Mouse (Mus musculus): Measurements from ENCODE around the gene H2-Aa. TPM values are rescaled to one million over a fixed set of nuclear protein-coding genes. Genes with fewer than 3 reads are reported as not detected.

H2-Aa gene
- total RNA-seq (2023), result 18.1 and 28.1 TPM in 2 replicates

DNA sequence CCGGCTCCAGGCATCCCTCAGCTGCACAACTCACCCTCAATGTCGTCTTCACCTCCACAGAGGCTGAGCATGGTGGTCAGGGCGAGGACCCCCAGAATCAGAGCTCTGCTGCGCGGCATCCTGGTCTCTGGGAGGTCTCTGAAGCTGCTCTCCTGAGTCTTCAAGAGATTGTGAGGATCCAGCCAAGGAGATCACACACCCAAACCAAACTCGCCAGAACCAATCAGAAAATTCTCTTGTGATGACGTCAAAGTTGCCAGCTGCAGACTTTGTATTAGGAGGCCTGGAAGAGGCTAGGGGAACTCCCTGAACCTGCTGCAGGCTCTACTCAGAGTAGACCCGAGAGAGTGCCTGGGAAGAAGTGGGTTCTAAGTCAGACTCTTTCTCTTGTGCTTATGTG, at the start of gene H2-Aa:
Gene H2-Aa, minus strand, starts transcription at position 176 of the 400 bp plus-strand sequence.

DNA sequence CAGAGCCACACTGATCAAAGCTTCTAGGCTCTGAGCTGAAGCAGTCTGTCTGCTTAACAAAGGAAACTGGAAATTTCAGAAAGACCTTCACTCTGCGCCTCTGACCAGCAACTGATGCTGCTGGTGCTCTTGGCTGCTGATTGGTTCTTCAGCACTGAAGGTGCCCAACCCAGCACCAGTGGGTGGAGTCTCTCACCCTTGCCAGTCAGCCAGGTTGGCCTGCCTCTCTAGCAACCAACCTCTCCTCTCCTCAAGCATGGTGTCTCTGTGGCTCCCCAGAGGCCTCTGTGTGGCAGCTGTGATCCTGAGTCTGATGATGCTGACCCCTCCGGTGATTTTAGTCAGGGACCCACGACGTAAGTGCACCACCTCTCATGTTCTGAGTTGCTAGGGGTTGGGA, 37.8 kb upstream of the H2-Aa start, which contains the start of gene H2-Eb2:
Gene H2-Eb2, plus strand, starts transcription at position 230 of the 400 bp plus-strand sequence.

DNA sequence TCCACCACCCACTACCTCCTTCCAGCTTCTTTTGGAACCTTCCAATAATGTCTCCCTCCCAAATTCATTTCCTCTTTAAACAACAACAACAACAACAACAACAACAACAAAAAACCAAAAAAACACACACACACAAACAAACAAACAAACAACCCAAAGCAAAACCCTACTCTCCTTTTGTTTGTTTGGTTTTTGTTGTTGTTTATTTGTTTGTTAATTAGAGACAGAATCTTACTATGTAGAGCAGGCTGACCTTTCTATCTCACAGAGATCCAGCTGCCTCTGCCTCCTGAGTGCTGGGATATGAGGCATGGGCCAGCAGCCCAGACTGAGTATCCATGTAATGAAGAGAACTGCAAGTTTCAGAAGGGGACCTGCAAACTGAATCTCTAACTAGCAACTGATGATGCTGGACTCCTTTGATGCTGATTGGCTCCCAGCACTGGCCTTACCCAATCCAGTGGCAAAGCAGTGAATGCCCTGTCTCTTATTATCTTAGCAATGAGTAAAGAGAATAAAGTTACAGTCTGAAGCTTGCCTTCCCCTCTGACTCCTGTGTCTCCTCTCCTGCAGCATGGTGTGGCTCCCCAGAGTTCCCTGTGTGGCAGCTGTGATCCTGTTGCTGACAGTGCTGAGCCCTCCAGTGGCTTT, 17.9 kb upstream of the H2-Aa start, which contains the start of gene H2-Eb1:
Gene H2-Eb1, plus strand, starts transcription at position 488 of the 651 bp plus-strand sequence.

DNA sequence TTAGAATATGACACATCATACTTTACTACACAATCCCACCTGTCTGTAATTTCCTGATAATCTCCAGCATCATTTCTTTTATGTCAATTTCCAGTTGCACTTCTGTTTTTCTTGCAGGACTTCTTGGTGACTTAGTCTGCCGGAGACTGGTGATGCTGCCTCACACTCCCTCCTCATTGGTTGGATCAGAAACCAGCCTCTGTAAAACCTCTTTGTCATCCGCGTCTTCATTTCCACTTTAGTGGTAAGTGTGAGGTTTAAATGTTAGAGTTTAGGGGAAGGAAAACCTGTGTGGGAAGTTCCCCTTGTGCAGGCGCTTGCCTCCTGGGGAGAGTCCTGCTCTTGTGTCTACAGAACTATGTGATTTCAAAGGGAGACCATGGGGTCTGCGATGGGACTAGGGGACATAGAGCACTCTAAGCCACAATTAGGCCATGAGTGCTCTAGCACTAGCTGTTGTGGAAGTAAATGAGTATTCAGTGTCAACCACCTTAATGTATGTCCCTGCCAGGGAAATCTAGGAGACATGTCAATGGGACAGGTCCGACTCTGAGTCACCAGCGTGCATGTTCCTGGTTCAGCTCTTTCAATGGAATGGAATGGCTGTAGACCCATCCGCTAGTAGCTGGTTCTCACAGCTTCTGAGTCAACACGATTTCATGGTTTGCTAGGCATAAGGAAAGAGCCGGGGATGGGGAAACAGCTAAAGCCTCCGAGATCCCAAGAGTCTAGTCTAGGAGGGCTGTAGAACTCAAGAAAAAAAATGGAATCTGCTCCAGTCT, 29.8 kb downstream of the H2-Aa start, which contains the start of gene H2-Ab1:
Gene H2-Ab1, plus strand, starts transcription at position 96 of the 782 bp plus-strand sequence.

DNA sequence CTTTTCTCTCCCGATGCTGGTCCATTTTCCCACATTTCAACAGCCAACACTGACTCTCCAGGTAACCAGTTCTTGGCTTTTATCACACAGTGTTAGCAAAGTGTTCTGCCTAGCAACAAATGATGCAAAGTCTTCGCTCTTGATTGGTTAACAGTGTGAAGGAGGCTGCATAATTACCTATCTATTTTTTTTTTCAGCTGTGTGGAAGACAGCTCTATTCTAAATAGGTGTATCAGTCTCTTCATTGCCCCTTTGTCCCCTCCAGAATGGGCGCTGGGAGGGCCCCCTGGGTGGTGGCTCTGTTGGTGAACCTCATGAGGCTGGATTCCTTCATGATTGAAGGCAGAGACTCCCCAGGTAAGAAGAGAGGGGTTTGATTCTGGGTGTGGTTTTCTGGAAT, 48.9 kb downstream of the H2-Aa start, which contains the start of gene H2-Ob:
Gene H2-Ob, plus strand, starts transcription at position 198 of the 400 bp plus-strand sequence.

Other genes with a start within 250 kb of the H2-Aa start
- gene Col11a2, start 248.4 kb downstream of the H2-Aa start, total RNA-seq (2023), result 6.9 and 9.1 TPM in 2 replicates
- gene H2-Oa, start 195.5 kb downstream of the H2-Aa start, total RNA-seq (2023), result 1.6 and 2.5 TPM in 2 replicates
- gene H2-DMa, start 168.3 kb downstream of the H2-Aa start, total RNA-seq (2023), result 37.1 and 59.5 TPM in 2 replicates
- gene Brd2, start 165.2 kb downstream of the H2-Aa start, total RNA-seq (2023), result 207 and 226 TPM in 2 replicates
- gene H2-DMb2, start 144.5 kb downstream of the H2-Aa start, total RNA-seq (2023), result 18.6 and 19.3 TPM in 2 replicates
- 22.2 and 30.6 TPM in 2 replicates for gene H2-DMb1, start 134.8 kb downstream of the H2-Aa start, total RNA-seq (2023)
- gene Tap1, start 100.3 kb downstream of the H2-Aa start, total RNA-seq (2023), result 51.1 and 63.7 TPM in 2 replicates
- gene Psmb9, start 100.1 kb downstream of the H2-Aa start, total RNA-seq (2023), result 80.5 and 98.6 TPM in 2 replicates
- gene Psmb8, start 90.1 kb downstream of the H2-Aa start, total RNA-seq (2023), result 78.8 and 79.3 TPM in 2 replicates
- gene Tap2, start 84.3 kb downstream of the H2-Aa start, total RNA-seq (2023), result 72.1 and 96.2 TPM in 2 replicates
- gene H2-Ob, start 48.9 kb downstream of the H2-Aa start, total RNA-seq (2023), result 1.6 and 2.7 TPM in 2 replicates
- gene H2-Ab1, start 30.1 kb downstream of the H2-Aa start, total RNA-seq (2023), result 15.7 and 37.9 TPM in 2 replicates
- 10.8 and 19.1 TPM in 2 replicates for gene H2-Eb1, start 18.0 kb upstream of the H2-Aa start, total RNA-seq (2023)
- not detected in 2 replicates for gene H2-Eb2, start 37.8 kb upstream of the H2-Aa start, total RNA-seq (2023)
- 2.8 and 3.5 TPM in 2 replicates for gene Btnl2, start 67.0 kb upstream of the H2-Aa start, total RNA-seq (2023)
- not detected in 2 replicates for gene Btnl1, start 89.3 kb upstream of the H2-Aa start, total RNA-seq (2023)
- not detected in 2 replicates for gene BC051142, start 111.0 kb upstream of the H2-Aa start, total RNA-seq (2023)
- not detected in 2 replicates for gene Btnl4, start 189.5 kb upstream of the H2-Aa start, total RNA-seq (2023)
- not detected in 2 replicates for gene Btnl6, start 229.5 kb upstream of the H2-Aa start, total RNA-seq (2023)

Data from neutrophil, adult 65 days (primary cell).